Mouse (Mus musculus) lung, postnatal 0 days (tissue): Measurements from ENCODE around the gene Olfr1216.
"Not testable (repeated sequence)": the region's sequence is repeated elsewhere in the genome, so short reads cannot be mapped to it uniquely, and the experiment has no call there.

Experiments used
- CTCF ChIP-seq: IDR thresholded peaks from 2 replicates; pipeline ENCODE4 v1.5.1; 2016; ENCODE audit warnings: antibody characterized with exemption, mild to moderate bottlenecking
- EP300 ChIP-seq: IDR thresholded peaks from 2 replicates; pipeline ENCODE4 v1.6.1; 2016; ENCODE audit warnings: antibody characterized with exemption, mild to moderate bottlenecking, control low read depth

DNA sequence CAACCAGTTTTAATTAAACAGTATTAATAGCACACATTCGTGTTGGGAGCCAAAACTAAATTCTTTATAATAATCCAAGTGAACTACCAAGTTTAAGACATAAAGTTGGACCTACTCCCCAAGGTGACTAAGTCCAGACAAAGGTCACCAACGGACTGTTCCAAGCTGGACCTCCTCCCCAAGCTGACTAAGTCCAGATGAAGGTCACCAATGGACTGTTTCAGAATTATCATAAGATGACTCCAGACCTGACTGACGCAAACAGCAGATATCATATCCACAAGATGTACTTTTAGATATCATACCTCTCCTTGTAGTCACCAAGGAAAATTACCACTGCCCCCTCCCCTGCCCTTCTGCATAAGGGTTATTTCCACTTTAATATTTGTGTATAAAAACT, 3.3 kb upstream of the Olfr1216 start:
- not testable (repeated sequence) for TF ChIP-seq CTCF, EP300
